Mouse (Mus musculus) embryo, embryonic 9.5 days (tissue): ENCODE data around the gene Olfr433.
"Not testable (repeated sequence)": the region's sequence is repeated elsewhere in the genome, so short reads cannot be mapped to it uniquely, and the experiment has no call there.

Experiments
- DNase-seq: peaks from one replicate; pipeline ENCODE4 v3.0.0-alpha.2; 2017; ENCODE audit errors: extremely low spot score

Gene Olfr433

GRCm38 (mm10) chr1:174040523-174041177 is at the start of gene Olfr433:
Gene Olfr433 (plus strand): TSS chr1:174040705.
- DNase-seq, result no peak

GRCm38 (mm10) chr1:173995003-173995402 is 45.5 kb upstream of the Olfr433 start:
- no peak for DNase-seq

- DNase-seq, result not testable (repeated sequence)
Observed at GRCm38 (mm10) chr1:174004352-174005109, 36.0 kb upstream of the Olfr433 start.

GRCm38 (mm10) chr1:174007050-174007449 is 33.5 kb upstream of the Olfr433 start:
- not testable (repeated sequence) for DNase-seq

- no peak for DNase-seq
Observed at GRCm38 (mm10) chr1:174031698-174032097, 8.8 kb upstream of the Olfr433 start, which contains the start of gene Ifi205. Gene Ifi205 (minus strand): TSS chr1:174031810.

GRCm38 (mm10) chr1:174035841-174036240 is 4.7 kb upstream of the Olfr433 start:
- no peak for DNase-seq

- no peak for DNase-seq
Observed at GRCm38 (mm10) chr1:174038480-174038879, 2.0 kb upstream of the Olfr433 start.

- DNase-seq, result not testable (repeated sequence)
Observed at GRCm38 (mm10) chr1:174042091-174042884, 1.8 kb downstream of the Olfr433 start.

GRCm38 (mm10) chr1:174044431-174044830 is 3.9 kb downstream of the Olfr433 start:
- no peak for DNase-seq

- not testable (repeated sequence) for DNase-seq
Observed at GRCm38 (mm10) chr1:174048227-174048626, 7.7 kb downstream of the Olfr433 start.

- DNase-seq, result no peak
Observed at GRCm38 (mm10) chr1:174048893-174049292, 8.4 kb downstream of the Olfr433 start, which contains the start of gene Olfr432. Gene Olfr432 (plus strand): TSS chr1:174049205.

- not testable (repeated sequence) for DNase-seq
Observed at GRCm38 (mm10) chr1:174049357-174049756, 8.9 kb downstream of the Olfr433 start.

- no peak for DNase-seq
Observed at GRCm38 (mm10) chr1:174050532-174050931, 10.0 kb downstream of the Olfr433 start.

GRCm38 (mm10) chr1:174051515-174051914 is 11.0 kb downstream of the Olfr433 start:
- no peak for DNase-seq

- no peak for DNase-seq
Observed at GRCm38 (mm10) chr1:174051931-174052536, 11.5 kb downstream of the Olfr433 start.

GRCm38 (mm10) chr1:174052981-174053380 is 12.5 kb downstream of the Olfr433 start:
- no peak for DNase-seq

- no peak for DNase-seq
Observed at GRCm38 (mm10) chr1:174055248-174055647, 14.7 kb downstream of the Olfr433 start.

- DNase-seq, result no peak
Observed at GRCm38 (mm10) chr1:174066305-174066704, 25.8 kb downstream of the Olfr433 start, which contains the start of gene Olfr430. Gene Olfr430 (plus strand): TSS chr1:174066605.

GRCm38 (mm10) chr1:174084031-174084430 is 43.5 kb downstream of the Olfr433 start, which contains the start of gene Olfr429:
Gene Olfr429 (plus strand): TSS chr1:174084331.
- no peak for DNase-seq
